Mouse (Mus musculus) spleen, adult 2 months (tissue): ENCODE results near the gene Zbtb16. TPM values are rescaled to one million over a fixed set of nuclear protein-coding genes. Genes with fewer than 3 reads are reported as not detected.

Source experiments
- DNase-seq, 2 experiments: peaks; one replicate each; pipeline versions ENCODE4 v3.0.0 to v3.0.0-alpha.2; 2012 to 2021; ENCODE audit warnings: low spot score in 2 of 2, low read depth in 1 of 2
- H3K27ac ChIP-seq: fragments of 200-500 bp; 2 replicates; pipeline ENCODE4 v1.5.1; 2012; ENCODE audit warnings: low read length, inconsistent platforms; ENCODE audit not compliant: insufficient read depth
- H3K27me3 ChIP-seq: fragments of 200-500 bp; 2 replicates; pipeline ENCODE4 v1.6.1; 2012; ENCODE audit warnings: mild to moderate bottlenecking, moderate library complexity, low read length, inconsistent platforms; ENCODE audit not compliant: control insufficient read depth, insufficient read depth
- H3K36me3 ChIP-seq: fragments of 200-500 bp; 2 replicates; pipeline ENCODE4 v1.6.1; 2012; ENCODE audit warnings: mild to moderate bottlenecking, low read length, inconsistent platforms; ENCODE audit not compliant: control insufficient read depth, insufficient read depth
- H3K4me1 ChIP-seq: fragments of 200-500 bp; 2 replicates; pipeline ENCODE4 v1.6.1; 2011; ENCODE audit warnings: inconsistent platforms; ENCODE audit not compliant: control insufficient read depth, insufficient read depth, insufficient read length
- H3K4me3 ChIP-seq: fragments of 200-500 bp; 2 replicates; pipeline ENCODE4 v1.5.1; 2011; ENCODE audit warnings: mild to moderate bottlenecking, inconsistent platforms; ENCODE audit not compliant: insufficient read depth, insufficient read length; ENCODE audit errors: extremely low read depth
- CTCF ChIP-seq: fragments of 200-500 bp; IDR thresholded peaks from 2 replicates; pipeline ENCODE4 v1.5.1; 2011; ENCODE audit warnings: mild to moderate bottlenecking, inconsistent platforms; ENCODE audit not compliant: insufficient read depth, insufficient read length, insufficient replicate concordance; ENCODE audit errors: extremely low read depth
- POLR2A ChIP-seq: fragments of 200-500 bp; IDR thresholded peaks from 2 replicates; pipeline ENCODE4 v1.6.1; 2011; ENCODE audit warnings: low read depth, low read length, inconsistent platforms
- WGBS: fragments of 180-500 bp; shearing (Covaris S2); methylation state at CpG from one replicate; pipeline ENCODE4 v1.1.7; 2018; 5-methylcytosine and 5-hydroxymethylcytosine counted together
- polyA plus RNA-seq: library from polyadenylated mRNA; depleted of rRNA; stranded (reverse); fragments of >200 nt; gene quantifications from 2 replicates; pipeline ENCODE4 v1.2.3, GENCODE M21; 2012

Zbtb16 gene
- polyA plus RNA-seq, 1 experiment = 2.5 TPM

DNA sequence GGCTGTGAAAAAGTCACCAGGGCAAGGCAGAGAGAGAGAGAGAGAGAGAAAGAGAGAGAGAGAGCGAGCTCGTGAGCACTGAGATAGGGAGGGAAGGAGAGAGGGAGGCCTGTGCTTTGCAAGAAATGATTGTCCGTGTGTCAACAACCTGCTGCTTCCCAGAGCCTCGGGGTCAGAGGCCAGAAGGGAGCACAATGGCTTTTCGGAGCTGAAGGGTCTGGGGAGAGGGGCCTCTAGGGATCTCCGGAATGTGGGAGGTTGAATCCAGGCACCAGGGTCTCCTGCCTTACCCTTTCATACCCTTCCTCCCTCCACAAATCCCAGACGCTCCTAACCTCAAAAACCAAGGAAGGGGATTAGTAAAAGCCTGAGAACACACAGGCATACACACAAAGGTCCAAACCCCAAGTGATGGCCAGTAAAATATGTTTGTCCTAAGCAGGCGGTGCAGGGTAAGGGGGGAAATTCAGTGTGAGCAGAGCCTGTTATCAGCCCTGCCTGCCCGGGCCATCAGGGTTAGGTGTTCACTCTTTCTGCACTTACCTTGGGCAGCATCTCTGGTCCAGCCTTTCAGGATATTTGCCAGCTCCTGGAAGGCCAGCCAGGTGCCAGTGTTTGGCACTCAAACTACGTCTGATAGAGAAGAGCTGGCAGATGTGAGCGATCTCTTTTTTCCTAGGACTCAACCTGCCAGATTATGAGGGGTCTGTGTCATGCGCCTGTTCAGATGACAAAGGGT lies 139.1 kb downstream of the Zbtb16 start:
- 88% methylated on average over 12 of the region's 12 CpGs for WGBS
- DNase-seq = no peak
- H3K4me1 ChIP-seq = no peaks in the 10 kb centered on the region
- no peaks in the 10 kb centered on the region for H3K36me3 ChIP-seq
- TF ChIP-seq CTCF (no peak), POLR2A (no peak)
- no peak overlapping the region for H3K4me3 ChIP-seq
- H3K27me3 ChIP-seq = no peaks in the 10 kb centered on the region
- no peak overlapping the region for H3K27ac ChIP-seq

GRCm38 (mm10) chr9:48696330-48696729 lies 139.7 kb downstream of the Zbtb16 start:
- H3K4me1 ChIP-seq = no peaks in the 10 kb centered on the region
- DNase-seq = no peak
- H3K36me3 ChIP-seq = no peaks in the 10 kb centered on the region
- no peak overlapping the region for H3K4me3 ChIP-seq
- TF ChIP-seq POLR2A (no peak), CTCF (no peak)
- 64% methylated on average over 4 of the region's 4 CpGs for WGBS
- H3K27ac ChIP-seq = no peak overlapping the region
- H3K27me3 ChIP-seq = no peaks in the 10 kb centered on the region

- WGBS = 88% methylated on average over 4 of the region's 4 CpGs
- DNase-seq = no peak
Measured at GRCm38 (mm10) chr9:48695796-48696195, 140.2 kb downstream of the Zbtb16 start.

DNA sequence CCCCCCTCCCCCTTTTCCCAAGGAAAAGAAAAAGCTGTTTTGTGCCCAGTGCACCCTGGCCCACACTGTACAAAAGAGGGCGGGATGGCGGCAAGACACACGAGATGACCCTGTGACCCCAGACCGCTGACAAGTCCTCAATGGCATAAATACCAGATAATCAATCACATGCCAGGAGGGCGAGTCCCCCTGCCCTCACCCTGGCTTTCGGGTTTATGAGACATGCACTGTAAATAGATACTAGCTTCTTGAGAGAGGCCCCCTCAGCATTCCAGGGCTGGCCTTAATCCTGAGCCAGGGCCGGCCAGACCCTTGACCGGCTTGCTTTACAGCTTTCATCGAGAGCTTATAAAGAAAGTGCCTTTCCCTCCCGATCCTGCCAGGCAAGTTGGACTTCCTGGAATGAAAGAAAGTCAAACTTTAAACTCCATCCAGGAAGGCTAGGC lies 141.4 kb downstream of the Zbtb16 start:
- Histone ChIP-seq H3K27ac (no peak overlapping the region), H3K27me3 (no peaks in the 10 kb centered on the region), H3K36me3 (no peaks in the 10 kb centered on the region), H3K4me1 (no peaks in the 10 kb centered on the region), H3K4me3 (no peak overlapping the region)
- 86% methylated on average over 10 of the region's 10 CpGs for WGBS
- TF ChIP-seq POLR2A (no peak), CTCF (no peak)
- no peak for DNase-seq

More at GRCm38 (mm10) chr9:48695796-48696195, 140.2 kb downstream of the Zbtb16 start:
- Histone ChIP-seq H3K4me3 (no peak overlapping the region), H3K36me3 (no peaks in the 10 kb centered on the region), H3K4me1 (no peaks in the 10 kb centered on the region), H3K27me3 (no peaks in the 10 kb centered on the region), H3K27ac (no peak overlapping the region)
- TF ChIP-seq CTCF (no peak), POLR2A (no peak)

DNA sequence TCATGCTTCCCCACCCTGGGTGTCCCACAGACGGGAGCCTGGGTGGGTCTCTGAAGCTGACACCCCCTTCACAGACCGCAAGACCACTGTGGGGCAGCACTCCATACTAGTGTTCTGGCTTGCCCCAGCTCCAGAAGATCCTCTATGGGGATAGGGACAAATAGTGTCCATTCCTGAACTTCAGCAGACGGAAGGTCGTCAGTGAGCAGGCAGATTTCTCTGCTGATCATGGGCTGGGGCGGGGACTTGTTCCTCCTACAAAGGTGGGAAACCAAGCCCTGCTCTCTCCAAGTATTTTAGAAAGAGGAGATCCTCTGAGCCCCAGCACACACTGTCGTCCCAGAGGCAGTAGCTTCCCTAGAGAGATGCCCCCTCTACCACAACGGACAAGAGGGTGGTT lies 142.3 kb downstream of the Zbtb16 start:
- Histone ChIP-seq H3K4me1 (no peaks in the 10 kb centered on the region), H3K36me3 (no peaks in the 10 kb centered on the region), H3K27me3 (no peaks in the 10 kb centered on the region), H3K4me3 (no peak overlapping the region), H3K27ac (no peak overlapping the region)
- no peak for TF ChIP-seq CTCF
- no peak for TF ChIP-seq POLR2A
- 82% methylated on average over 7 of the region's 7 CpGs for WGBS
- no peak for DNase-seq

DNA sequence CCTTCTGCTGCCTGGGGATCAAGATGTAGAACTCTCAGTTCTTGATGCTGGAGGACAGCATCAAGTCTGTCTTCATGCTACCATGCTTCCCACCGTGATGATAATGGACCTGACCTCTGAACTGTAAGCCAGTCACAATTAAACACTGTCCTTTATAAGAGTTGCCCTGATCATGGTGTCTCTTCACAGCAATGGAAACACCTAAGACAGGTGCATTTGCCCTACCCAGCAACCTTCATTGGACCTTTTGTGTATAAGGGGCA lies 146.4 kb downstream of the Zbtb16 start:
- H3K27me3 ChIP-seq = no peaks in the 10 kb centered on the region
- no peak for DNase-seq
- no peaks in the 10 kb centered on the region for H3K4me1 ChIP-seq
- H3K4me3 ChIP-seq = no peak overlapping the region
- no peak for TF ChIP-seq CTCF
- no peak for TF ChIP-seq POLR2A
- no peak overlapping the region for H3K27ac ChIP-seq
- H3K36me3 ChIP-seq = no peaks in the 10 kb centered on the region
- 84% methylated on average over 1 of the region's 1 CpGs for WGBS

DNA sequence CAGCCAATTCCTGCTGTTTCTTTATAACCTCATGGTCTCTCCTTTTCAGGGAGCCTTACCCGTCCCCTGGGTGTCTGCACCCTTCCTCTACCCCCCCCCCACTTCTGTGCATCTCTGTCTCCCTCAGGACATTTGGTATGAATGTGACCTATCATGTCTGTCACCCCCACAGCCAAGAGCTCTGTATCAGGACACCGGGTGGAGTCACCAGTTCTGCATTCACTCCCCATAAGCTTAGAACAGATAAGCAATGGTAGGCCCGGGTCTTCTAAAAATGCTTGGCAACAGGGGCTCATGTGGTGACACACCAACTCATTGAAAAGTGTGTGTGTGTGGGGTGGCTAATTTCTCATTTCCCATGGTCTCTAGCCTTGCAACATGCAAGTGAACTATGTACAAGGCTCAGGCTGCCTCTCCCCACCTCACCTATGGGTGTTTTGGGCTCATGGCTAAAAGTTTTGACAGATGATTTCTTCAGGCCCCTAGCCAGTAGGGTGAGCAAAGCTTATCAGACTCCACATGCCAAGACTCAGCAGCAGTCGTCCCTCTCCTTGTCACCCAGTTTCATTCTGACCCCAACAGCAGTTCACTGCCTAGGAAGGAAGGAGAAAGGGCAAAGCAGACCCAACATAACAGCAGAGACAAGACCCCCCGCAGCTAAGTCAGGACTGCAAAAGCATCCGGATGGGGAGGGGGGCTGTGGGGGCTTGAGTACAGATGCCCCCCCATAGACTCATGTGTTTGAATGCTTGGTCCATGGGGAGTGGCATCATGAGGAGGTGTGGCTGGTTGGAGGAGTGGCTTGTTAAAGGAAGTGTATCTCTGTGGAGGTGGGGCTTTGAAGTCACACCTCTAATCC lies 146.9 kb downstream of the Zbtb16 start:
- Histone ChIP-seq H3K4me3 (no peak overlapping the region), H3K27ac (no peak overlapping the region), H3K27me3 (no peaks in the 10 kb centered on the region), H3K4me1 (no peaks in the 10 kb centered on the region), H3K36me3 (no peaks in the 10 kb centered on the region)
- no peak for DNase-seq
- TF ChIP-seq POLR2A (no peak), CTCF (no peak)
- WGBS = 80% methylated on average over 6 of the region's 6 CpGs
